Mouse (Mus musculus): ENCODE measurements around the gene Rhox10. TPM values are rescaled to one million over a fixed set of nuclear protein-coding genes. Genes with fewer than 3 reads are reported as not detected.

Gene Rhox10
- total RNA-seq (2023) = not detected

GRCm38 (mm10) chrX:38066175-38066574 is at the start of gene Rhox10:
TSS of gene Rhox10 (plus strand) at chrX:38066475.

GRCm38 (mm10) chrX:38018597-38018996 is 47.7 kb upstream of the Rhox10 start, which contains the start of gene Btg1-ps1:
TSS of gene Btg1-ps1 (minus strand) at chrX:38018815.

GRCm38 (mm10) chrX:38043014-38043413 is 23.3 kb upstream of the Rhox10 start, which contains the start of gene Btg1-ps2:
TSS of gene Btg1-ps2 (minus strand) at chrX:38043114.

GRCm38 (mm10) chrX:38085041-38085440 is 18.8 kb downstream of the Rhox10 start, which contains the start of gene Rhox11:
TSS of gene Rhox11 (minus strand) at chrX:38085141.

GRCm38 (mm10) chrX:38110807-38111206 is 44.5 kb downstream of the Rhox10 start, which contains the start of gene Rhox12:
TSS of gene Rhox12 (minus strand) at chrX:38110907.

GRCm38 (mm10) chrX:38120982-38121381 is 54.7 kb downstream of the Rhox10 start, which contains the start of gene Rhox13:
TSS of gene Rhox13 (plus strand) at chrX:38121219.

Other genes starting within 250 kb of the Rhox10 start
- gene Rhox6, start 239.6 kb upstream of the Rhox10 start, total RNA-seq (2023) = not detected
- not detected for gene Rhox7a, start 234.8 kb upstream of the Rhox10 start, total RNA-seq (2023)
- not detected for gene Rhox8, start 187.5 kb upstream of the Rhox10 start, total RNA-seq (2023)
- gene Rhox7b, start 169.2 kb upstream of the Rhox10 start, total RNA-seq (2023) = not detected
- gene Rhox9, start 164.7 kb upstream of the Rhox10 start, total RNA-seq (2023) = not detected
- gene Btg1-ps1, start 47.7 kb upstream of the Rhox10 start, total RNA-seq (2023) = not detected
- gene Btg1-ps2, start 23.4 kb upstream of the Rhox10 start, total RNA-seq (2023) = not detected
- gene Rhox11, start 18.7 kb downstream of the Rhox10 start, total RNA-seq (2023) = not detected
- not detected for gene Rhox12, start 44.4 kb downstream of the Rhox10 start, total RNA-seq (2023)
- not detected for gene Rhox13, start 54.7 kb downstream of the Rhox10 start, total RNA-seq (2023)
- gene Zbtb33, start 123.3 kb downstream of the Rhox10 start, total RNA-seq (2023) = 10 to 100 TPM; 32.0 to 33.5 TPM
- gene Tmem255a, start 186.0 kb downstream of the Rhox10 start, total RNA-seq (2023) = not detected
- not detected for gene Atp1b4, start 249.7 kb downstream of the Rhox10 start, total RNA-seq (2023)

Data from T-cell, adult 66 days (primary cell).